Mouse (Mus musculus): ENCODE results near the gene Dppa1. TPM values are rescaled to one million over a fixed set of nuclear protein-coding genes. Genes with fewer than 3 reads are reported as not detected.
"Not testable (repeated sequence)": the region's sequence is repeated elsewhere in the genome, so short reads cannot be mapped to it uniquely, and the experiment has no call there.

The Dppa1 gene
- not detected in 2 replicates for polyA plus RNA-seq (2015; fragmentation: Nextera tagmentation; extraction: Ambion mirVana)

DNA sequence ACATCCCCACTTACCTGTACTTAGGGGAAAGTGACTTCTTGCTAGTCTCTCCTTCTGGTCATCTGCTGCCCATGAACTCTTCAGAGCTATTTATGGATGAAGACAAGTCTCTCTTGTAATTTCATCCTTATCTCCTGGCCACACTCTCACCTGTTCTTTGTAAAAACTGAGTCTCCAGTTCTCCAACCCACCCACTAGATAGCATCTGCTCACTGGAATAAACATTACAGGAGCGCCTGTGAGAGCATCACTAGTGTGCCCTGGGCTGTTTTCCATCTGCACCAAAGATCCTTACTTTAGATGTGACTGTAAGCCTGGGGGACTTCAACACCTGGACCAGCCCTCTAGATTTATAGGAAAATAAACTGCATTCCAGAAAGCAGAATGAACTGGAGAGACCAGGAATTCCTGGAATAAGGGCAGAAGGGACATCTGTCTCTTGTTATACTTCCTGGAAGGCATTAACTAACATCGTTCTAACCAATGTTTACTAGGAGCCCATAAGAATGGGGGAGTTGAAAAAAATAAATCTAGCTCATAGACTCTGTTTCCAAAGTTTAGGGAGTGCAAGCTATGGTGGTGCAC lies at the start of gene Dppa1:
Gene Dppa1 (minus strand): TSS at position 51 of the 585 bp plus-strand sequence.
- ATAC-seq (replicated peaks): no peak
- H3K9ac ChIP-seq (replicated peaks): no peak within 1 kb of the TSS
- 91% methylated on average over 2 of the region's 2 CpGs for WGBS
- no peak within 1 kb of the TSS for H3K4me3 ChIP-seq
- H3K27me3 ChIP-seq: no peaks in the 10 kb centered on the region
- H3K27ac ChIP-seq (replicated peaks): no peak within 1 kb of the TSS
- no peaks in the 10 kb centered on the region for H3K4me1 ChIP-seq
- H3K9me3 ChIP-seq: no peaks in the 10 kb centered on the region
- H3K4me2 ChIP-seq (replicated peaks): no peak within 1 kb of the TSS
- no peaks in the 10 kb centered on the region for H3K36me3 ChIP-seq

DNA sequence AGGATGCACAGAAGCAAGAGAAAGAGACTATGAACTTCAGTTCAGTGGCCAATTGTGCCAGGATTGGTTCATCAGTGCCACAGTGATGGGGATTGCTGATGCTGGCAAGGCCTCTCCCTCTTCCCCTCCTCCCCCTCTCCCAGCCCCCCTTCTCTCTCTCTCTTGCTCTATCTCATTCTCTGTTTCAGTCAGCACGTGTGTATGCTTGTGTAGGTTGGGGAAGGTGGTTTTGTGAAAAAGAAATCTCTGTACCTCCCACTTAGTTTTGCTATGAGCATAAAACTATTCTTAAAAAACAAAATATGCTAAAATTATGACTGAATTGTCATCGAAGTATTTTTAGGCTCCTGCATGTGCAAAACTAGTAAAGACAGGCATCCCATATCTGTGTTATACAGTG lies 38.9 kb upstream of the Dppa1 start:
- Histone ChIP-seq H3K27me3 (no peaks in the 10 kb centered on the region), H3K4me2 (replicated peaks) (no peak overlapping the region), H3K36me3 (no peaks in the 10 kb centered on the region), H3K9ac (replicated peaks) (no peak overlapping the region), H3K9me3 (no peaks in the 10 kb centered on the region), H3K4me3 (no peak overlapping the region), H3K4me1 (no peaks in the 10 kb centered on the region), H3K27ac (replicated peaks) (no peak overlapping the region)
- ATAC-seq (replicated peaks): no peak
- 78% methylated on average over 2 of the region's 2 CpGs for WGBS

DNA sequence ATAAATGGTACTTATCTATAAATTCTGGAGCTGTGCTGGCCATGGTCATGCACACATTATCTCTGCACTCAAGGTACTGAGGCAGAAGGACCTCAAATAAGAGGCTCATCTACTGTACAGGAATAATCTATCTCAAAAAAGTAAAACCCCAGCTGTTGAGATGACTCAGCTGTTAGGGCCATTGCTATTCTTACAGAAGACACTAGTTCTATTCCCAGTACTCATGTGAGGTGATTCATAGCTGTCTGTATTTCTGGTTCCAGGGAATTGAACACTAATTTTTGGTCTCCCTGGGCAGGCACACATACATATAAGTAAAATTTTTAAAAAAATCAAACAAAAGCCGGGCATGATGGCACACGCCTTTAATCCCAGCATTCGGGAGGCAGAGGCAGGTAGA lies 38.0 kb upstream of the Dppa1 start:
- H3K4me2 ChIP-seq (replicated peaks): no peak overlapping the region
- no peak overlapping the region for H3K4me3 ChIP-seq
- no peak overlapping the region for H3K9ac ChIP-seq (replicated peaks)
- no peaks in the 10 kb centered on the region for H3K36me3 ChIP-seq
- H3K9me3 ChIP-seq: no peaks in the 10 kb centered on the region
- H3K4me1 ChIP-seq: no peaks in the 10 kb centered on the region
- 98% methylated on average over 3 of the region's 3 CpGs for WGBS
- H3K27ac ChIP-seq (replicated peaks): no peak overlapping the region
- no peak for ATAC-seq (replicated peaks)
- no peaks in the 10 kb centered on the region for H3K27me3 ChIP-seq

DNA sequence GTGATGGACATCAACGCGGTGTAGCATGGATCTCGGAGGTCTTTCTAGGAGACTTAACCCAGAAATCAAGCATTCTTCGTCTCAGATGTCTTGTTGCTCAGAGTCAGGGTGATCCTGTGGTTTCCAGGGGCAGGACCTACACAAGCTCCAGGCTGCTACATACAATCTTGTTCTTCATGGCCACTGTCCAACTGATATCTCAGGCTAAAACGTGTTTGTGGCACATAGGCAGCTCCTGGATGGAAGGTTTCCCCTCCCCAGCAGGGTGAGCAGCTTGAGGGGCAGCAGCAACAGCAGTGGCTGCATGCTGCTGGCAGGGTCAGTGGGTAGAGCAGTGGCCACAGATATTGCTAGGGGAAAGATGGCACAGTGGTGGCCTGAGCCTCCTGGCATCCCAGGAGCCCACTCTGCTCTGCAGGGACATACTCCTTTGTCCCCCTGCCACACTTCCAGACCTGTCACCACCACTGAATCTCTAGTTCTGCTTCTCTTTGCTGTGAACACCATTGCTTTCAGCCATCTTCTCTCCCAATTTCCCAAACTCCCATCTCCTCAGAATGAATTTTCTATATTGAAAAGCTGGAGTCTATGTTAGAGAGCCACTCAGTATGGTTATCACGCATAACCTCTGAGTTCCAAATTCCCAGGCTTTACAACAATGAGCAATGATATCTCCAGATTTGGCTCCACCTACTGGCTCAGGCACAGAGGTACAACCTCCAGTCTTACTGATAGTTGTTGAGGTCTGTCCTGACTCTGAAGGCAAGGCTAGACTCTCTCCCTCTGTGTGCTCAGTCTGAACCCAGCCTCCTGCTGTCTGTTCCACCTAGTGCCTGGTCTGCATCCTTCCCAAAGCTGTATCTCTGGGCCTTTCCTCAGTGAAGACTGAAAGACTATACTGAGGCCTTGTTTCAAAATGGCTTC lies 36.8 kb upstream of the Dppa1 start:
- Histone ChIP-seq H3K27me3 (no peaks in the 10 kb centered on the region), H3K4me3 (no peak overlapping the region), H3K4me1 (no peaks in the 10 kb centered on the region), H3K9me3 (no peaks in the 10 kb centered on the region), H3K36me3 (no peaks in the 10 kb centered on the region), H3K9ac (replicated peaks) (no peak overlapping the region), H3K27ac (replicated peaks) (no peak overlapping the region), H3K4me2 (replicated peaks) (no peak overlapping the region)
- WGBS: 68% methylated on average over 6 of the region's 6 CpGs
- ATAC-seq (replicated peaks): peak; percentile 81

DNA sequence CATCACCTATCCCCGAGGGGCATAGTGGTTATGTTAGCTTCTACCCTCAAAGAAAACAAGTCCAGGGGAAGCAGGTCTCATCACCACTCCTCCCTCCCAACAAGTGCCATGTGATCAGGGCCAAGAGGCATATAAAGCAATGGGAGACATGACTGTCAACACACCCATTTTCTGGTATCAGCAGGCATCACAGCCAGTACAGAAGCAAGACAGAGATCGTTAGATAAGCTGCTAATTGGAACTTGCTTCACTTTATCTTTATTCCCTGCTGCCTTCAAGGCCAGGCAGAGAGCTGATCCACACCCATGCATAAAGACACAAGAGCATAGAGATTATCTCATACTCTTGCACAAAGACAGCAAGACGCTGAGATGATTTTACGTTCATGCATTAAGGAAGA lies 34.2 kb upstream of the Dppa1 start:
- Histone ChIP-seq H3K4me3 (no peak overlapping the region), H3K27me3 (no peaks in the 10 kb centered on the region), H3K4me1 (no peaks in the 10 kb centered on the region), H3K27ac (replicated peaks) (no peak overlapping the region), H3K9ac (replicated peaks) (no peak overlapping the region), H3K4me2 (replicated peaks) (no peak overlapping the region), H3K36me3 (no peaks in the 10 kb centered on the region), H3K9me3 (no peaks in the 10 kb centered on the region)
- no peak for ATAC-seq (replicated peaks)
- WGBS: 46% methylated on average over 4 of the region's 4 CpGs

DNA sequence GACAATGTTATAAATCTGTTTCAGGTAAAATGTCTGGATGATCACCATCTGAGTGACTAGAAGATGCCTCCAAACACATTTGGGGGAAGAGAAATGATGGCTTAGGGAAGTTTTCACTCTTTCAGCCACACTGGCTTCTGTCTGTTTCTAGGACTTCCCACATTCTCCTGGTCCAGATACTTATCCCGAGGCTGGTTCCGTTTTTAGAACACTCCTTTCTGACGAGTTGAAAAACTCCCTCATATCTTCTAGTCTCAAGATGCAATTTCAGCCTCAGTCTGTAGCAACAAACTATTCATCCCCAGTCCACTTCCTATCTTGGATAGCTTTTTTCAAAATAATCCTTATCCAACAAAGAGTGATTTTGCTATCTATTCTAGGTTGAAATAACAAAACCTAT lies 23.4 kb upstream of the Dppa1 start:
- Histone ChIP-seq H3K4me3 (no peak overlapping the region), H3K36me3 (no peaks in the 10 kb centered on the region), H3K9ac (replicated peaks) (no peak overlapping the region), H3K4me2 (replicated peaks) (no peak overlapping the region), H3K27ac (replicated peaks) (no peak overlapping the region), H3K9me3 (no peaks in the 10 kb centered on the region), H3K4me1 (no peaks in the 10 kb centered on the region), H3K27me3 (no peaks in the 10 kb centered on the region)
- 90% methylated on average over 3 of the region's 3 CpGs for WGBS
- ATAC-seq (replicated peaks): no peak

DNA sequence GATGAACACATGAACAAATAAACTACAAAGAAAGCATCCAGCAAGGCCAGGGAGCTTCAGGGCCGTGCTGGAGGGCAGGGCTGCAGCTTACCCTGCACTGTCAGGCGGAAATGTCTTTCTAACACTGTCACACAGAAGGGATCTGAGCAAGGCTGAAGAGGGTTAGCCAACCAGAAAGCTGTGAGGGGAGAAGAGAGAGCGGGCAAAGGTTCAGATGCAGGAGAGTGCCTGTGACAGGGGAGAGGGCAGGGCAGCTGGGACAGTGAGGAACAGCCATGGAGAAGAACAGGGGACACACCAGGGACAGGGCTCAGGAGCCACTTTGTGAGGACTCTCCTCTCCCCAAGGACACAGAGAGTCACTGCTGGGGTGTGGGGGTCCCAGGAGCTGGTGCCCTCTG lies 20.6 kb upstream of the Dppa1 start:
- ATAC-seq (replicated peaks); H3K4me3 ChIP-seq; H3K36me3 ChIP-seq; H3K4me2 ChIP-seq (replicated peaks); H3K27ac ChIP-seq (replicated peaks); H3K27me3 ChIP-seq; H3K9ac ChIP-seq (replicated peaks); H3K9me3 ChIP-seq; H3K4me1 ChIP-seq: not testable (repeated sequence)
- 39% methylated on average over 3 of the region's 3 CpGs for WGBS

DNA sequence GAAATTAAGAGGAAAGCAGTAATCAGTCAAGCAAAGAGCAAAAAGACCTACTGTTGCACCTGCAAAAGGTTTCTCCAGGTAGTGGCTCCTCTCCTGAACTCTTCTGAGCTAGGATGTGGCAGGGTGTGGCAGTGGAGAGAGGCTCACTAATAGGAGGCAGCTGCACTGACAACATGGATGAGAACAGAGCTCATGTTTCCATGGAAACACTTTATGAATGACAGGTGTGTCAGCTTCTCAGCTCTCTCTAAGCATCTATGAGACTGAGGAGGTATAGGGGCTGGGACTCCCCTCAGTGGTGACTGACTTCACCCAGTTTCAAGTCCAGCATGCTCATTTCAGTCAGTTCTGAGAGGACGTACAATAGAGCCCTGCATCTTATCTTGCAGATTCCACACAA lies 15.8 kb upstream of the Dppa1 start:
- Histone ChIP-seq H3K4me1 (no peaks in the 10 kb centered on the region), H3K27ac (replicated peaks) (no peak overlapping the region), H3K9me3 (no peaks in the 10 kb centered on the region), H3K36me3 (no peaks in the 10 kb centered on the region), H3K4me2 (replicated peaks) (no peak overlapping the region), H3K9ac (replicated peaks) (no peak overlapping the region), H3K27me3 (no peaks in the 10 kb centered on the region), H3K4me3 (no peak overlapping the region)
- WGBS: 83% methylated on average over 1 of the region's 1 CpGs
- ATAC-seq (replicated peaks): 0 out of 2 replicates have a peak, but pooled peaks have one; percentile 35

DNA sequence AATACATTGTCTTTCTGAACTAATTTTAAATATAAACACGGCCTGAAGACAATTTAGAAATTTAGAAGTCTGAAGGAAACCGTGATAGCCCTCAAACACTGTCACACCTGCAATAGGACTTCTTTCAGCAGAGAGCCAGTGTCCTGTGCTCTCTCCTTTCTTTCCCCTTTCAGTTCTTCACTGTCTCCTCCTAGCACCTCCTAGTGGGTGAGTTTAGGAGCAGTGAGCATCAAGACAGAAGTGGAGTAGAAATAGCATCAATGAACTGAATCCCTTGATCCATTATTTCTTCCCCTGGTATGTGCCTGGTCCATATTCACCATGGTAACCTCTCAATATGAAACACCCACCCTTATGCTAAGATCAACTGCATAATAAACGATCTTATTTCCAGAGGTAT lies 7.5 kb upstream of the Dppa1 start:
- Histone ChIP-seq H3K36me3 (no peaks in the 10 kb centered on the region), H3K27ac (replicated peaks) (no peak overlapping the region), H3K4me3 (no peak overlapping the region), H3K4me2 (replicated peaks) (no peak overlapping the region), H3K4me1 (no peaks in the 10 kb centered on the region), H3K27me3 (no peaks in the 10 kb centered on the region), H3K9me3 (no peaks in the 10 kb centered on the region), H3K9ac (replicated peaks) (no peak overlapping the region)
- WGBS: 86% methylated on average over 3 of the region's 3 CpGs
- ATAC-seq (replicated peaks): no peak

DNA sequence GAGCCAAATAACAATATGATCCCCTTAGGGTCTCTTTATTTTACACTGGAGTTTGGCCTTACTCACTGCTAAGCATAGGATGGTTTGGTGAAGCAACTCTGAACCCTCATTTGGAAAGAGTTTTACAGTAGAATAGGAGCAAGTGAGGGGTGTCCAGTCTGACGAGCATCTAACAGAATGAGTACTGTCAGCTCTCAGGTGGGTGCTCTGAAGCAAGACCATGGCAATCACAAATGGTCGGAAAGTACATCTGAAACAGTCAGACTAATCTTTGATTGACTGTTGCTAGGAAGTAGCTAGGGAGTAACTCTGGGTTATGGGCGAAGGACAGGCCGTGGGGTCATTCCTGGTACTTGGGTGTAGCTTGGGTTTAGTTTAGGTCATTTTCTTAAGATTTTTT lies 6.5 kb upstream of the Dppa1 start:
- not testable (repeated sequence) for H3K4me3 ChIP-seq; ATAC-seq (replicated peaks); H3K4me2 ChIP-seq (replicated peaks); H3K9ac ChIP-seq (replicated peaks); H3K27me3 ChIP-seq; H3K27ac ChIP-seq (replicated peaks); H3K36me3 ChIP-seq; H3K9me3 ChIP-seq; H3K4me1 ChIP-seq
- WGBS: 91% methylated on average over 4 of the region's 4 CpGs

DNA sequence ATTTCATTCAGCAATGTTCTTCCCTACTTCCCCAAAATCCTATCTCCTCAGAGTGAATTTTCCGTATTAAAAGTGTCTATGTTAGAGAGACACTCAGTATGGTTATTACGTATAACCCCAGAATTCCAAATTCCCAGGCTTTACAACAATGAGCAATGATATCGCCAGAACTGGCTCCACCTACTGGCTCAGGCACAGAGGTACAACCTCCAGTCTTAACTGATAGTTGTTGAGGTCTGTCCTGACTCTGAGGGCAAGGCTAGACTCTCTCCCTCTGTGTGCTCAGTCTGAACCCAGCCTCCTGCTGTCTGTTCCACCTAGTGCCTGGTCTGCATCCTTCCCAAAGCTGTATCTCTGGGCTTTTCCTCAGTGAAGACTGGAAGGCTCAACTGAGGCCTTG lies 2.6 kb upstream of the Dppa1 start:
- WGBS: 31% methylated on average over 3 of the region's 3 CpGs
- H3K4me3 ChIP-seq: no peak overlapping the region
- no peaks in the 10 kb centered on the region for H3K9me3 ChIP-seq

DNA sequence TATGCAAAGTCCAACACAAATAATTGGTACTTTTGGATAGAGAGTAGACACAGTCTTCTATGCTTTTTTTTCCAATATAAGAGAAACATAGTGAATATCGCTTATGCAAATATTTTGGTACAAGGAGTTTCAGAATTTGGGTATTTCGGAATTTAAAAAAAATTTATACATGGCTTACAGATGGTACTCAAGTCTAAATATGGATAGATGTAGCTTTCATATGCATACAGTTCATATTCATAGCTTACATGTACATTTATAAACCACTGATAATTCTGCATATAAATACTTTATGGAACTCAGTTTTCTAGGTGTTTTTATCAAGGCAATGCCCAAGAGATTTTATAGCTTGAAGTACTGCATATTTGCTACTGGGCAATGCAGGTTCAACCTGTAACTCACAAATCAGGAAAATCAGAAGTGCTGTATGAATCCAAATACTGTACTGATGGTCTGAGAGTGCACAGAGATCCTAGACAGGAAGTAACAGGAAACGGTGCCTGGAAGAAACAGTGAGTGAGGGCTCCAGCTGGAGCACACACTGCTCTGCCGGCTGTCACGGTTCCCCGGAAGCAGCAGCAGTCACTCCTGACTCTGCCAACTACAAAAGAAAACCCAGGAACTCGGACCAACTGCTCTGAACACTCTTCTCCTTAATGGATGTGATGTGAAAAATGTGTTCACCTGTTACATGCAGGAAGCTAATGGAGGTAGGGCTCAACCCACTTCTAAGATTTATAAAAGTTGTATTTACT lies 8.5 kb downstream of the Dppa1 start:
- Histone ChIP-seq H3K36me3 (no peaks in the 10 kb centered on the region), H3K4me1 (no peaks in the 10 kb centered on the region), H3K9ac (replicated peaks) (no peak overlapping the region), H3K9me3 (no peaks in the 10 kb centered on the region), H3K4me3 (no peak overlapping the region), H3K27me3 (no peaks in the 10 kb centered on the region), H3K27ac (replicated peaks) (no peak overlapping the region), H3K4me2 (replicated peaks) (no peak overlapping the region)
- ATAC-seq (replicated peaks): no peak
- WGBS: 70% methylated on average over 7 of the region's 7 CpGs

More for the DNA sequence above, 2.6 kb upstream of the Dppa1 start:
- peak; percentile 58; the same call in 1 of the 2 replicates for ATAC-seq (replicated peaks)
- Histone ChIP-seq H3K4me1 (no peaks in the 10 kb centered on the region), H3K36me3 (no peaks in the 10 kb centered on the region), H3K9ac (replicated peaks) (no peak overlapping the region), H3K4me2 (replicated peaks) (no peak overlapping the region), H3K27ac (replicated peaks) (no peak overlapping the region), H3K27me3 (no peaks in the 10 kb centered on the region)

Measured in forebrain, embryonic 15.5 days (tissue).